Mouse (Mus musculus): Measurements from ENCODE around the gene Rassf1. TPM values are rescaled to one million over a fixed set of nuclear protein-coding genes. Genes with fewer than 3 reads are reported as not detected.
"Not testable (repeated sequence)": the region's sequence is repeated elsewhere in the genome, so short reads cannot be mapped to it uniquely, and the experiment has no call there.

The Rassf1 gene
- total RNA-seq, 1 experiment: 41.4 TPM

DNA sequence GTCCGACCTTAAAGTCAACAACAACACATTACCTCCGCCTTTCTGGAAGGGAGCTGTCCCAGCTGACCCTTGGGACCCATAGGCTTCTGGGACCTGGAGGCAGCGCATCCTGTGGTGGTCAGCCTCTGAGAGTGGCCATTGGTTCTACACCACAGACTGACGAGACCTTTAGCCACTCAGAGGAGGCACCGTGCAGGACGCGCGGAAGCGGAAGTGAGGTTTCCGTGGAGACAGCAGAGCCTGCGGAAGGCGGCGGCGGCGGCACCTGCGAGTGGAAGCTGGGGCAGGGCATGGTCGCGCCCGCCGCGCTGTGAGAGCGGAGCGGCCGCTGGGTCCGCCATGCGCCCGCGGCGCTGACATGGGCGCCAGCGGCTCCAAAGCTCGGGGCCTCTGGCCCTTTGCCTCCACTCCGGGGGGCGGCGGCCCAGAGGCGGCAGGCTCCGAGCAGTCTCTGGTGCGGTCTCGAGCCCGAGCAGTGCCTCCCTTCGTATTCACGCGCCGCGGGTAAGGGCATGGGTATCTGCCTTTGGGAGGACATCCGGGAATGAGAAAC is 11.8 kb downstream of the Rassf1 start, which contains the start of gene Tusc2:
Tusc2 (plus strand) TSS at position 227 of the 553 bp plus-strand sequence.
- H3K9ac ChIP-seq (ENCODE audit: insufficient read depth, low read depth, low read length, poor library complexity, severe bottlenecking): peak within 1 kb of the TSS; percentile 80
- no peaks in the 10 kb centered on the region for H3K9me3 ChIP-seq (ENCODE audit: control insufficient read depth, insufficient read depth, low read depth, low read length)
- H3K4me3 ChIP-seq (ENCODE audit: insufficient read depth in 1 of 2, low read depth in 1 of 2, low read length in 2 of 2, poor library complexity in 1 of 2, severe bottlenecking in 1 of 2): peak within 1 kb of the TSS; percentile 79 to 87
- H3K27ac ChIP-seq (ENCODE audit: insufficient read depth, low read depth, low read length, poor library complexity, severe bottlenecking): no peak within 1 kb of the TSS
- peak; percentile 75; the same call in 1 of the 2 replicates for TF ChIP-seq CHD2 (IDR thresholded peaks at IDR 0.05; ENCODE audit: low read depth, low read length)
- TF ChIP-seq ZC3H11A (IDR thresholded peaks at IDR 0.05; ENCODE audit: borderline replicate concordance, low read depth, low read length): no peak
- peaks cover 19% of the 10 kb centered on the region for H3K36me3 ChIP-seq (ENCODE audit: control insufficient read depth, insufficient read depth, low read length, poor library complexity, severe bottlenecking)
- in situ Hi-C loops (cut with MboI; ENCODE audit: low sequenced_read_pairs in 2 of 2, unreplicated experiment in 2 of 2): no loop called here
- H3K4me1 ChIP-seq (ENCODE audit: control insufficient read depth in 2 of 2, insufficient read depth in 2 of 2, low read length in 2 of 2, poor library complexity in 1 of 2): peaks cover 0 to 10% of the 10 kb centered on the region in 2 experiments; a peak in 1 of 4 replicates
- peak; percentile 87 for DNase-seq (ENCODE audit: low read depth, low spot score)

DNA sequence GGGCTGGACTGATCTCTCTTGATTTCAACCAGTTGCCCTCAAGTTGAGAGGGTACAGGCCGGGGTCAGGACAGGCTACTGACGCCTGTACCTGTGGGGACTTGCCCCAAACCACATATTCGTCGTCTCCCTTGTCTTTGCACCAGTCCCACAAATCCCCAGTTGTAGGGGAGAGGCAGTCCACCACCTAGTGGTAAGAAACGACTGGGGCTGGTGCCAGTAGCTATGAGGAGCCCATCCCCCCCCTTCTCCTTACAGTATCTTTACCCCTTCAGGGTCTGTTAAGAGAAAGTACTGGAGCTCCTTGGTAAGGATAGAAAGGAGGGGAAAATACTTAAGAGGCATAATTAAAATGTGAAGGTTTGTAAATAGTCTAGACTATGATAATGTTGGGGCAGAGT is 14.2 kb downstream of the Rassf1 start:
- DNase-seq (ENCODE audit: low read depth, low spot score); H3K27ac ChIP-seq (ENCODE audit: insufficient read depth, low read depth, low read length, poor library complexity, severe bottlenecking); H3K9me3 ChIP-seq (ENCODE audit: control insufficient read depth, insufficient read depth, low read depth, low read length); H3K9ac ChIP-seq (ENCODE audit: insufficient read depth, low read depth, low read length, poor library complexity, severe bottlenecking); in situ Hi-C loops (cut with MboI; ENCODE audit: low sequenced_read_pairs in 2 of 2, unreplicated experiment in 2 of 2); H3K4me3 ChIP-seq (ENCODE audit: insufficient read depth in 1 of 2, low read depth in 1 of 2, low read length in 2 of 2, poor library complexity in 1 of 2, severe bottlenecking in 1 of 2): not testable (repeated sequence)
- Histone ChIP-seq H3K4me1 (ENCODE audit: control insufficient read depth in 2 of 2, insufficient read depth in 2 of 2, low read length in 2 of 2, poor library complexity in 1 of 2) (peaks cover 0 to 17% of the 10 kb centered on the region in 2 experiments; a peak in 3 of 4 replicates), H3K36me3 (ENCODE audit: control insufficient read depth, insufficient read depth, low read length, poor library complexity, severe bottlenecking) (peaks cover 14% of the 10 kb centered on the region)

DNA sequence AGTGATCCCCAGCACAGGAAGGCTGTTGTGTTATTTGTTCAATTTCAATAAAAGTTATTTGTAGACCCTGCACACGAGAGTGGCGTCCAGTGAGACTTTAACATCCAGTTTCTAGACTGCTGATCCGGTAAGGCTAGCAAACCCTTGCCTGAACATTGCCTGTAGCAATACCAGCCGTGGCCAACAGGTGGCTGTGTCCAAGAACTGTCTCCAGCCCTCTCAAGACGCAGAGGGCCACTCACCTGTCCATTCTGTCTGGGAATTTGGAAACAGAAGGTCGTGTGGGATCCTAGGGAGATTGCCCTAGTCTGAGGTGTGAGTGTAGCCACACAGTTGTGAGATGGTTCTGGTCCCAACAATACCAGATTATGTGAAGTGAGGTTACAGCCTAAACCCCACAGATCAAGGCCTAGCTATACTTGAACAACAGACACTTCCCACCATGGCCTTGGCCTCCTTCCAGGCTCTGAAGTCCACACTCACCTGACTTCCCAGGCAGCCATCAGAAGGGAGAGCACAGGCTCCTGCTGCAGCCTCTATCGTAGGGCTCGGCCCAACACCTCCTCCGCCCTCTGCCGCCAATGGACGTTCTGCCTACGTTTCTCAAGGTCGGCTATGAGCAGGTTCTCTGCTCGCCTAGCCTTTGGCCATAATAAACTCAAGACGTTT is 14.8 kb downstream of the Rassf1 start:
- Histone ChIP-seq H3K27ac (ENCODE audit: insufficient read depth, low read depth, low read length, poor library complexity, severe bottlenecking) (no peak overlapping the region), H3K9me3 (ENCODE audit: control insufficient read depth, insufficient read depth, low read depth, low read length) (no peaks in the 10 kb centered on the region), H3K36me3 (ENCODE audit: control insufficient read depth, insufficient read depth, low read length, poor library complexity, severe bottlenecking) (peaks cover 19% of the 10 kb centered on the region), H3K9ac (ENCODE audit: insufficient read depth, low read depth, low read length, poor library complexity, severe bottlenecking) (no peak overlapping the region), H3K4me1 (ENCODE audit: control insufficient read depth in 2 of 2, insufficient read depth in 2 of 2, low read length in 2 of 2, poor library complexity in 1 of 2) (peaks cover 0 to 22% of the 10 kb centered on the region in 2 experiments; a peak in 3 of 4 replicates), H3K4me3 (ENCODE audit: insufficient read depth in 1 of 2, low read depth in 1 of 2, low read length in 2 of 2, poor library complexity in 1 of 2, severe bottlenecking in 1 of 2) (no peak overlapping the region)
- in situ Hi-C loops (cut with MboI; ENCODE audit: low sequenced_read_pairs in 2 of 2, unreplicated experiment in 2 of 2): no loop called here
- no peak for DNase-seq (ENCODE audit: low read depth, low spot score)
- no peak for TF ChIP-seq HCFC1 (IDR thresholded peaks at IDR 0.05; ENCODE audit: borderline replicate concordance, insufficient read depth, low read length)

DNA sequence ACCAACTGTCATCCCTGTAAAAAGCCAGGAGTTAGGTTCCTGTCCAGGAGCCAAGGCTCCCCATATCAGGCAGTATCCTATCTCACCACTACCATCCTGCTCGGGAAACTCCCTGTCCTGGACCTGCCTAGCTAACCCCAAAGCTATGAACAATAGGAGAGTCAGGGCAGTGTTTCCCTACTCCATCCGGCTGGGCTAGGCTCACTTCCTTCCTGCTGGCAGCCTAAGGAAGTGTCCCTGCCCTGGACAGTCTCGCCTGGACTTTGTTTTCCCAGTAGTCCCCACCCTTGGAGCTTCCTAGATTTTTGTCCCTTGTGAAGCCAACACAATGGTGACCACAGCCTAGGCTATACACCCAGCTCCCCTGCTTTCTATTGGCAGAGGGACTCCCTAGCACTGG is 15.5 kb downstream of the Rassf1 start:
- in situ Hi-C loops (cut with MboI; ENCODE audit: low sequenced_read_pairs in 2 of 2, unreplicated experiment in 2 of 2): no loop called here
- no peak for DNase-seq (ENCODE audit: low read depth, low spot score)
- H3K27ac ChIP-seq (ENCODE audit: insufficient read depth, low read depth, low read length, poor library complexity, severe bottlenecking): no peak overlapping the region
- no peaks in the 10 kb centered on the region for H3K9me3 ChIP-seq (ENCODE audit: control insufficient read depth, insufficient read depth, low read depth, low read length)
- peaks cover 20% of the 10 kb centered on the region; the same call in 1 of the 2 replicates for H3K36me3 ChIP-seq (ENCODE audit: control insufficient read depth, insufficient read depth, low read length, poor library complexity, severe bottlenecking)
- H3K4me3 ChIP-seq (ENCODE audit: insufficient read depth in 1 of 2, low read depth in 1 of 2, low read length in 2 of 2, poor library complexity in 1 of 2, severe bottlenecking in 1 of 2): no peak overlapping the region
- TF ChIP-seq CHD2 (IDR thresholded peaks at IDR 0.05; ENCODE audit: low read depth, low read length): no peak
- TF ChIP-seq MAFK (IDR thresholded peaks at IDR 0.05; ENCODE audit: insufficient read depth, low read depth, low read length): no peak
- TF ChIP-seq ZC3H11A (IDR thresholded peaks at IDR 0.05; ENCODE audit: borderline replicate concordance, low read depth, low read length): no peak
- TF ChIP-seq HCFC1 (IDR thresholded peaks at IDR 0.05; ENCODE audit: borderline replicate concordance, insufficient read depth, low read length): no peak
- no peak for TF ChIP-seq ZNF384 (IDR thresholded peaks at IDR 0.05; ENCODE audit: low read depth, low read length)
- peaks cover 0 to 25% of the 10 kb centered on the region in 2 experiments; a peak in 3 of 4 replicates for H3K4me1 ChIP-seq (ENCODE audit: control insufficient read depth in 2 of 2, insufficient read depth in 2 of 2, low read length in 2 of 2, poor library complexity in 1 of 2)
- H3K9ac ChIP-seq (ENCODE audit: insufficient read depth, low read depth, low read length, poor library complexity, severe bottlenecking): no peak overlapping the region

DNA sequence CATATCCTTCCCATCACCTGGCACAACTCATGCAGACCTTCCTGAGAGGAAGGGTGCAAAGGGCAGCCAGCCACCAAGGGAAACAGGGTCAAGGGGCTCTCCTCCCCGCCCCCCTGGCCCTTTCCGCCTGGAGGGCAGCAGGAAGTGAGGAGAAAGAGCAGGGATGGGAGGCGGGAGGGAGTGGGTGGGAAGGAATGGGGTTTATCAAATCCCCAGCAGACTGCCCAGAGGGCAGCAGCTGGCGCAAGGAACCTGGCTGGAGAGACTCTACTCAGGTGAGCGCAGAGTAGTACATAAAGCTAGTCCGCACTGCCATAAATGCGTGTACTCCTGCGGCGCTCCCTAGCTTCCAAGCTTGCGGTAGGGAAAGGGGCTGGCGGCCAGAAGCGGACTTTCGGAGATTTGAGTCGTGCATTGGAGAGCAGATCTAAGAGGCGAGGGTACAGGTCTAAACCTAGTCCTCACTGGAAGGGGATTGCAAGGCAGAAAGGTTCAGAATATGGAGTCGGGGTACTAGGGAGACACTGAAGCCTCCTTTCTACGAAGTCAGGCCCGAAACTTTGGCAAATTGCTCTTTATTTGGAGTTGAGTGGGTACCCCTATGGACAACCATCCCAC is 16.5 kb downstream of the Rassf1 start, which contains the start of gene Hyal2:
Hyal2 (plus strand) TSS at position 244 of the 618 bp plus-strand sequence.
- Histone ChIP-seq H3K9ac (ENCODE audit: insufficient read depth, low read depth, low read length, poor library complexity, severe bottlenecking) (peak within 1 kb of the TSS; percentile 35; the same call in 1 of the 2 replicates), H3K4me1 (ENCODE audit: control insufficient read depth in 2 of 2, insufficient read depth in 2 of 2, low read length in 2 of 2, poor library complexity in 1 of 2) (peaks cover 0 to 25% of the 10 kb centered on the region in 2 experiments; a peak in 3 of 4 replicates), H3K36me3 (ENCODE audit: control insufficient read depth, insufficient read depth, low read length, poor library complexity, severe bottlenecking) (peaks cover 21% of the 10 kb centered on the region), H3K27ac (ENCODE audit: insufficient read depth, low read depth, low read length, poor library complexity, severe bottlenecking) (no peak within 1 kb of the TSS), H3K4me3 (ENCODE audit: insufficient read depth in 1 of 2, low read depth in 1 of 2, low read length in 2 of 2, poor library complexity in 1 of 2, severe bottlenecking in 1 of 2) (peak within 1 kb of the TSS; percentile 67 to 81), H3K9me3 (ENCODE audit: control insufficient read depth, insufficient read depth, low read depth, low read length) (no peaks in the 10 kb centered on the region)
- no peak for DNase-seq (ENCODE audit: low read depth, low spot score)
- no peak for TF ChIP-seq CHD2 (IDR thresholded peaks at IDR 0.05; ENCODE audit: low read depth, low read length)
- TF ChIP-seq HCFC1 (IDR thresholded peaks at IDR 0.05; ENCODE audit: borderline replicate concordance, insufficient read depth, low read length): no peak
- TF ChIP-seq ZNF384 (IDR thresholded peaks at IDR 0.05; ENCODE audit: low read depth, low read length): no peak
- no peak for TF ChIP-seq MAFK (IDR thresholded peaks at IDR 0.05; ENCODE audit: insufficient read depth, low read depth, low read length)
- TF ChIP-seq ZC3H11A (IDR thresholded peaks at IDR 0.05; ENCODE audit: borderline replicate concordance, low read depth, low read length): no peak
- in situ Hi-C loops (cut with MboI; ENCODE audit: low sequenced_read_pairs in 2 of 2, unreplicated experiment in 2 of 2): no loop called here

All from ES-E14 (cell line).